Mouse (Mus musculus) urinary bladder, postnatal 25 days (tissue): ENCODE measurements around the gene Tenm3.

ENCODE experiments used
- DNase-seq: peaks from one replicate; pipeline ENCODE4 v3.0.0; 2022; ENCODE audit warnings: low spot score

Gene Tenm3

GRCm38 (mm10) chr8:48665193-48665592 is 178.6 kb downstream of the Tenm3 start:
- DNase-seq: no peak

DNA sequence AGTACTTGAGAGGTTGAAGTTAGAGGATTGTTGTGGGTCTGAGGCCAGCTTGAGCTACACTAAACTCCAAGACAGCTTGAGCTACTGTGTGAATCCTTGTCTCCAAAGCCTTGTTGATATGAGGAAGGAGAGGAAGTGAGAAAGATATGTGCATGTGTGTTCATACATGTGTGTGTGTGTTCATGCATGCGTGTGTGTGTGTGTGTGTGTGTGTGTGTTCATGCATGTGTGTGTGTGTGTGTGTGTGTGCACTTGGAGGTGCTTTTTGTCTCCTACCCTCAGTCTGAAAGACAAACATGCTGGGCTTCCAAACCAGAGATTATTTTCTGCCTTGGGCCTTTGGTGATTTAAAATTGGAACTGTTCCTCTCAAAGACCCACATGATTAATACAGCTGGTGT is 184.5 kb downstream of the Tenm3 start:
- DNase-seq: no peak

DNA sequence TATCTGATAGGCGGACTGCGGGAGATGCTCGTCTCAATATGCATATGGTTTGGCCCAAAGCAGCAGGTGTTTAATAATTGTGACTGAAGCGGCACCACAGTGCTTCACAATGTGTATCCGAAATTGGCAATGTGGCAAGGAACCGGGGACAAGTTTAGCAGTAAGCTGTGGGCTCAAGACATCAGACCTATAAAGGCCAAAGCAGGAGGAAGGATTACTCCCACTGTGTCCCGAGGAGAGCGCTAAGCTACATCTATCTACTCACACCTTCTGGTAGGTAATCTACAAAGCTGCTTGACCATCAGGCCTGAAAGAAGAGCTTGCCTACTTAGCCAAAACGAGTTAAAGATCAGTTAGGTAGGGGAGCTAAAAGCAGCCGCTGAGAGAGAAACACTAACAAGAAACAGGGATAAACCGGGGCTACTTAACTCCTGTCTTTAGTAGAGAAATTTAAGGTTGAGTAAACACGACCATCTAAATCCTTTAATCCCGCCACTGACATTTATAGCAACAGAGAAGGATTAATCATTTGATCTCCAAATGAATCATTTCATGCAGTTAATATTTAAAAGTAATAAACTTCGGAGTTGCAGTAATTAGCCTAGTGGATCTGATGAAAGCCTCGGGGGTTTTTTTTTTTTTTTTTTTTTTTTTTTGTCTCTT is 188.2 kb downstream of the Tenm3 start:
- no peak for DNase-seq

DNA sequence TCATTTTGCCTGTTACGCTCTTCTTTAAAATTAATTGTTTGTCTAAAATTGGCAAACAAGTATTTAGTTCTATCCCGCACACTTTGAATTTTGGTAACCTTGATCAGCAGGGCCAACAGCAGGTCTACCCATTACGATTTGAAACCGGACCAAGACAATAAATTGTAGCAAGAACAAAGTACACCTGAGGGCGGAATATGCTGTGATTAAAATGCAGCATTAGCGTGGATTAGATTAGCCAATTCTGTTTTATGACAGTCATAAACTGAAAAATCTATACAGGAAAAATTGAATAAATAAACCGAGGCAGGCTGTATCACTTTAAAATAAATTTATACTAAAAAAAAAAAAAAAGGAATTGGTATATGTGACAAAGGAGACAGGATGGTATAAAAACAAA is 193.9 kb downstream of the Tenm3 start:
- no peak for DNase-seq

- DNase-seq: no peak
Measured at GRCm38 (mm10) chr8:48649415-48649814, 194.3 kb downstream of the Tenm3 start.

DNA sequence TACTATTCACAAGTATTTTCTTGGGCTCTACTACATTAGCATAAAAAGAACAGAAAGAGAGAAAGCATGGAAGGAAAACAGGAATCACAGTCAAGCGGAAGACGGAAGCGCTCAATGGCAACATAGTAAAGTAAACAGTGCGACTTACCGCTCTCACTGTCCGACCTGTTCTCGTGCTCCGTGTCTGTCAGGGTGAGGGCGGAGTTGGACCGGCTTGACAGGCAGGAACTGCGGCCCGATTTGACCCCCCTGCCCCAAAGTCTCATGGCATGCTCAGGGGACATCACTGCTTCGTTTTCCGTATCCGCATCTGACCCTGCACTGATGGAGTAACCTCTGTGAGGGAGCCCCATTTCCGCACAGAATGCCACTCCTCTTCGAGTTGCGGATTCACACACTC is 197.6 kb downstream of the Tenm3 start:
- DNase-seq: no peak

DNA sequence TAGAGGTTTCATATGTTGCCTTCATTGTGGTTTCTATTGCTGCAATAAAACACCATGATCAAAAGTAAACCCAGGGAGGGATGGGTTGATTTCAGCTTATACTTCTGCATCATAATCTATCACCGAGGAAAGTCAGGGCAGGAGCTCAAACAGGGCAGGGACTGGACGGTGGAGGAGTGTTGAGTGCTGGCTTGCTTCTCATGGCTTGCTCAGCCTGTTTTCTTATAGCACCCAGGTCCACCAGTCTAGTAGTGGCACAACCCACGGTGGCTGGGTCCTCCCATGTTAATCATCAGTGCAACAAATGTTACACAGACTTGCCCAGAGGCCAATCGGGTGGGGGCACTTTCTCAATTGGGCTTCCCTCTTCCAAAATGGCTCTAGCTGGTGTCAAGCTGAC is 205.6 kb downstream of the Tenm3 start:
- DNase-seq: no peak

- no peak for DNase-seq
Measured at GRCm38 (mm10) chr8:48636979-48637378, 206.8 kb downstream of the Tenm3 start.

DNA sequence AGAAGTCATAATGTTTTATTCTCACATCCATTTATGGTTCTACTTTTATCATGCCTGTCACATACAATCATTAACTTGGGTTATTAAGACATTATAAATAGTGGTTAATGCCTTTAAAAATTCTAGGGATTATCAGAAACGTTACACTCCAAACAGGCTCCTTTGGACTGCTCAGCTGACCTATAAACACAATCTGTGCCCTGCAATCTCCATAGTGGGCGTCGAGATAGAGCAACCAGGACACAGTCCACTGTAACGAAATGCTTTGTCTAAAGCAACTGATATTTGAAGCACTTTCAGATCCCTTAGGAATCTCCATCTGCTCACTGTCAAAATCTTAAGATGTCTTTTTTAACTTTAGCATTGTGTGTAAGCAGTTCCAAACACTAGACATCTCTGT is 207.9 kb downstream of the Tenm3 start:
- no peak for DNase-seq

DNA sequence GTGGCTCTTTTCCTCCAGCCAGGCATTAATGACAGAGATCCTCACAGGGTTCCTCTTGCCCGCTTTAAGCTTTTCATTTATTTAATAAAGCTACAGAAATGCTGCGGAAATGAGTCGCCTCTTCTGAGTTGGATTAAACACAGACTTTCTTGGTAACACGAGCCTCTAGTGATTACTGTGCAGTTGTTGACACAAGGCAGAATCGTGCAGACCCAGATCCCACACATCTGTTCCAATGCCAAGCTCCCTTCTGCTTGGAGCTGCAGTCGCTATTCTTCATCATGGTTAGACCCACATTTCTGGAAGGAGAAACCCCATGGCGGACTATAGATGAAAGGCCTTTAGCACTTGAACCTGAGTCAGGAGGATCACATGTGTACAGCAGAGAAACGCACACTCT is 210.3 kb downstream of the Tenm3 start:
- no peak for DNase-seq

- no peak for DNase-seq
Measured at GRCm38 (mm10) chr8:48622517-48623153, 221.1 kb downstream of the Tenm3 start.

GRCm38 (mm10) chr8:48615088-48615487 is 228.7 kb downstream of the Tenm3 start:
- DNase-seq: no peak

DNA sequence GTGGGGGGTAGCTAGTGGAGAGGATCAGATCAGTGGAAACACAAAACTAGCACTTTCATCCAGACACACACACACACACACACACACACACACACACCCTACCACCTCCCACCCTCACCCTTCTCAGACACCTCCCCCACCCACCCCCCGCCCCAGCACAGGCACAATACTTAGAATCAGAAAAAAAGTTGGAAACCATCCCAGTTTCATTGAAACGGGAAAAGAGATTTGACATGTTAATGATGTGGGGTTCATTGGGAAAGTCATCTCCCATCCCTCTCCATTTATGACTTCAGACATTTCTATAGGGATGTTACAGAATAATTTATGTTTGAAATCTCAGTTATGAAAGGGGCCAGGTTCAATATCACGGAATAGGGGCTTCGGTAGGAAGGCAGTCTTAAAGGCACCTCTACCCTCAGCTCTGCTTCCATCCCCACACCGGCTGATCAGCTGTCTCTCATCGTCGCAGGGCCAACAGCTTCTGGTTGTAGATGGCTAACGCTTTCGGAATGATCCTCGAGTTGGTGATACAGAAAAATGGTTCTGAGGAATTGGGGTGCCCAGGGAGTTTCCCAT is 231.7 kb downstream of the Tenm3 start:
- no peak for DNase-seq

GRCm38 (mm10) chr8:48611126-48611525 is 232.6 kb downstream of the Tenm3 start:
- no peak for DNase-seq

DNA sequence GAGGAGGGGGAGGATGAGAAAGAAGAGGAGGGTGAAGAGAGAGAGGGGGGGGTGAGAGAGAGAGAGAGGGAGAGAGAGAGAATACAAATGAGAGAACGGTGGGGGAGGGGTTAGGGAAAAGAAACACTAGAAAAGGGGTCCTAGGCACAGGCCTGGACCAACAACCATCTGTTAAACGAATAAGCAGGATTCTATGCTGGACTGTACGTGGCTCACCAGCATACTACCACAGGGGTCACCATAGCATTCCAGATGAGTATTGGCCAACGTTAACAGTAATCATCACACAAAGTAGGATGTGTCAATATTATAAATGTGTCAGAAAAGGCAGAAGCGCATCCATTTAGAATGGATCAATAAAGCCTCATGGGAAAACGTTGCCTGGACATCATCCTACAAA is 233.4 kb downstream of the Tenm3 start:
- DNase-seq: no peak

- no peak for DNase-seq
Measured at GRCm38 (mm10) chr8:48609684-48610083, 234.1 kb downstream of the Tenm3 start.

GRCm38 (mm10) chr8:48604190-48604897 is 239.4 kb downstream of the Tenm3 start:
- DNase-seq: no peak

- no peak for DNase-seq
Measured at GRCm38 (mm10) chr8:48603165-48603840, 240.4 kb downstream of the Tenm3 start.

GRCm38 (mm10) chr8:48601621-48602020 is 242.1 kb downstream of the Tenm3 start:
- DNase-seq: no peak

DNA sequence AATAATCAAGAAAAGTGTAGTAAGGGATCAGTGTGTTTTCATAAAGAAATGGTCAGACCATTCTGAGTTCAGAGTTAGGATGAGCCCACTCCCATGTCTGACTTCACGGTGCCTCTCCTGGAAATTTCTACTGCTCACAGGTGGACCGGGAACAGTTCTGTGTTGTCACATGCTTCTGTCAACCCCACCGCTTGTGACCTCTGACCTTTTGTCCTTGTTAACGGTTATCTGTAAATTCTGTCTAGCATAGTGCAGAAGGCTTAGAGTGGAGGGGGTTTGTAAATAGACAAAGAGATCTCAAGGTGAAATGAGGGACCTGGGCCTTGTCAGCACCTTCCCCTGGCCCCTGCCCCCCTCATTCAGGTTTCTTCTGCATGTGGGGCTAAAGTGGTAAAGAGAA is 244.7 kb downstream of the Tenm3 start:
- DNase-seq: no peak

GRCm38 (mm10) chr8:48596332-48596731 is 247.4 kb downstream of the Tenm3 start:
- DNase-seq: no peak

DNA sequence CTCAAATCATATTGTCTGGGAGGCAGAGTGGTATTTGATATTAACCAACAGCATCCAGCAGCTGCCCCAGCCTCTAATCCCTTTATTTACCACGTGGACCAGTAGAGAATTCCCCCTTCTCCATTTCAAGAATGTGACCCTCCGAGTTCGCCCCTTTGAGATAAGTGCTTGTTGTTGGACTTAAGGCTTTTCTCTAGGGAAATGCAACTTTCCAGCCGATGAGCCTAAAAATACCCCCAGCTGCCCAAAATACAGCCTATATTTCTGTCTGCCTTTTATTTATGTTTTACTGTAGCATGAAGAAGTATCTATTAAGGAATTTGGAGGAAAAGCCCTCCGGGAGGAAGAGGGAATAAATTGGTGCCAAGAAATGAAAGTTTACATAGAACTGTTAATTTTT is 251.9 kb downstream of the Tenm3 start:
- DNase-seq: no peak

- no peak for DNase-seq
Measured at GRCm38 (mm10) chr8:48579732-48580131, 264.0 kb downstream of the Tenm3 start.
